Mouse (Mus musculus) T-helper 1 cell (primary cell): ENCODE results near the gene Slc1a7.

Source experiments
- in situ Hi-C: fragments of 300-600 bp; cut with MboI, MseI; formaldehyde crosslinking; loops from one replicate; pipeline ENCODE4 v1.15.1; 2025; ENCODE audit warnings: high pct_unique_total_duplicates

Gene Slc1a7

GRCm38 (mm10) chr4:108007532-108008103 lies 39.5 kb downstream of the Slc1a7 start:
- in situ Hi-C loops: no loop called here

- in situ Hi-C loops: no loop called here
These were observed 40.4 kb downstream of the Slc1a7 start for GRCm38 (mm10) chr4:108008541-108008940.

GRCm38 (mm10) chr4:108014466-108014865 lies 46.3 kb downstream of the Slc1a7 start:
- in situ Hi-C loops: no loop called here

- in situ Hi-C loops: no loop called here
These were observed 47.1 kb downstream of the Slc1a7 start for GRCm38 (mm10) chr4:108015067-108015765.

GRCm38 (mm10) chr4:108016321-108016720 lies 48.2 kb downstream of the Slc1a7 start:
- in situ Hi-C loops: no loop called here

GRCm38 (mm10) chr4:108017839-108018238 lies 49.7 kb downstream of the Slc1a7 start:
- in situ Hi-C loops: no loop called here

GRCm38 (mm10) chr4:108018241-108018923 lies 50.2 kb downstream of the Slc1a7 start:
- in situ Hi-C loops: no loop called here

- in situ Hi-C loops: no loop called here
These were observed 51.1 kb downstream of the Slc1a7 start for GRCm38 (mm10) chr4:108018961-108019921.

- in situ Hi-C loops: no loop called here
These were observed 52.0 kb downstream of the Slc1a7 start for GRCm38 (mm10) chr4:108020178-108020577.

- in situ Hi-C loops: no loop called here
These were observed 55.1 kb downstream of the Slc1a7 start for GRCm38 (mm10) chr4:108023186-108023585.

GRCm38 (mm10) chr4:108024641-108025040 lies 56.5 kb downstream of the Slc1a7 start:
- in situ Hi-C loops: no loop called here

- in situ Hi-C loops: no loop called here
These were observed 57.1 kb downstream of the Slc1a7 start for GRCm38 (mm10) chr4:108025269-108025668.

- in situ Hi-C loops: no loop called here
These were observed 58.1 kb downstream of the Slc1a7 start for GRCm38 (mm10) chr4:108026193-108026592.

GRCm38 (mm10) chr4:108030888-108031501 lies 62.9 kb downstream of the Slc1a7 start:
- in situ Hi-C loops: no loop called here

- in situ Hi-C loops: no loop called here
These were observed 63.6 kb downstream of the Slc1a7 start for GRCm38 (mm10) chr4:108031502-108032351.

GRCm38 (mm10) chr4:108032352-108032849 lies 64.3 kb downstream of the Slc1a7 start:
- in situ Hi-C loops: no loop called here

GRCm38 (mm10) chr4:108033041-108033764 lies 65.1 kb downstream of the Slc1a7 start:
- in situ Hi-C loops: no loop called here

GRCm38 (mm10) chr4:108037027-108037426 lies 68.9 kb downstream of the Slc1a7 start:
- in situ Hi-C loops: no loop called here
